Mouse (Mus musculus) urinary bladder, postnatal 36 days (tissue): ENCODE measurements at regions not wholly inside any gene's neighbourhood (a gene's known extent, or its start where the extent isn't known, plus 50 kb on each side); places are given as distances from the start of the nearest gene placed in this dataset.
A peak's percentile ranks its signal among the peaks of the same experiment; 100 is the strongest.

Source experiments
- DNase-seq, 2 experiments: peaks; one replicate each; pipeline ENCODE4 v3.0.0; 2022; ENCODE audit warnings: low spot score in 2 of 2, mixed read lengths in 1 of 2

- DNase-seq, result no peak
Observed at GRCm38 (mm10) chr14:25173873-25174272, 285.1 kb upstream of the Zmiz1 start.

DNA sequence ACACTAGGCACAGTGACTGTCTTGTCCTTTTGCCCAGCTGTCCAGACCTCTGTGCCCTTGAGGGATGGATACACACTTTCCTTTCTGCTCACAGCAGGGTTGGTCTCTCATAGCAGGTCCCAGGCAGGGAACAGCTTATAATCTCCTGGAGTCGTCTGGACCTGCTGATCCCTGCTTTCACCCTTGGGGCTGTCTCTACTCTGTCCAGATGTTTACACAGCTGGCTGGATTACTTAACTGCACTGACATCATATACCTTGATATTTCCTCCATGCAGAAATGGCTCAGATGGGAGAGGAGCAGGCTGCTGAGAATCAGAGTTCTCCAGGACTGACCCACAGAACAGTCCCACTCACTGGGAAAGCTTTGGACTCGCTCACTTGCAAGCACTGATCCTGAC is 284.6 kb upstream of the Zmiz1 start:
- DNase-seq, result no peak

DNA sequence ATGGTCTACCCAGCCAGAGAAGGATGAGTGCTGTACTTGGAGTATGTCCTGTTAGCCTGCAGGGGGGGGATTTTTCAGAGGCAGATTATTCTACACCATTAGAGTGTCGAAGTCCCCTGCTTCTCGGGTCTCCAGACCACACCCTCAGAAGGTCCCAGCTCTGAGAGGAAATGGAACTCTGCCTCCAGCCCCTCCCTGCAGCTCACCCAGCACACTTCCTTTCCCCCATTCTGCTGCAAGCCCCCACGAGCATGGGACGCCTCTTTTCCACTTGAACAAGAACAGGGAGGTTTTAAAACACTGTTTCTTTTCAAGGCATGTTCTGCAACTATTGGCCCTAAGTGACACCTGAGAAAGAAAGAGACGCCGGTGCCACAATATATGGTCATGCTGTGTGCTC is 282.8 kb upstream of the Zmiz1 start:
- DNase-seq, result no peak

DNA sequence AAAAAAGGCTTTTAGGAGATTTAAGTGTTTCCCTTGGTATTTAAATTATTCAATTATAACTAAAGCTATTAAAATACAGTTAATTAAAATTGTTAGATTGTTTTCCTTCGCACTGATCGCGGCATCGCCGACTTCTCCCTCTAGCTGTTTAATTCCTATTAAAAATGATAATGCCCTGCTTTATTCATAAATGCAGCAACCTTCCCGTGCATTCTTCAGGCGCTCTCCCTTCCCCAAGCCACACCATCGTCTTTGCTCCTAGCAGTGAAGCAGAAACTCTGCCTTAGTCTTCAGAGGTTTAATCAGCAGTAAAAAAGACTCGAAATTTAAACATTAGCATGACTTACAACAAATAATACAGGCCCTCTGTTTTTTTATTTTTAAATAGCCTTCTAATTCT is 278.9 kb upstream of the Zmiz1 start:
- no peak for DNase-seq

GRCm38 (mm10) chr14:25181406-25181805 is 277.6 kb upstream of the Zmiz1 start:
- DNase-seq, result no peak

GRCm38 (mm10) chr14:25184042-25184441 is 274.9 kb upstream of the Zmiz1 start:
- DNase-seq, result no peak

DNA sequence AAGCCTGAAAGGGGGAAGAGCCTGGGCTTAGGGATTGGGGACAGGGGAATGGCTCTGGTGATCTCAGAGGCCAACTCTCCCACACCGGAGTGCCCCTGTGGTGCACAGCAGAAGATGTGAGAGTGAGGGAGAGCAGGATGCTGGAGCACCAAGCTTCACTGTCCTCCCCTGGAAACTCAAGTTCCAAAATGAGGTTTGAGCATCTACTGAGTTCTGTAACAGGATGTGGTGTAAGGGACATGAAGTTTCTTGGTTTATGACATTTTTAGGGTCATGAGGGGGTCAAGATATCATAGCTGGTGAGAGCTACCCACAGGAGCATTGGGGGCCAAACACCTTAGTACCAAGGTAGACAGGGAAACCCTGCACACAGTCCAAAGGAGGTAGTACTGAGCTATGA is 274.1 kb upstream of the Zmiz1 start:
- DNase-seq, result no peak

- no peak for DNase-seq
Observed at GRCm38 (mm10) chr14:25185556-25185958, 273.4 kb upstream of the Zmiz1 start.

DNA sequence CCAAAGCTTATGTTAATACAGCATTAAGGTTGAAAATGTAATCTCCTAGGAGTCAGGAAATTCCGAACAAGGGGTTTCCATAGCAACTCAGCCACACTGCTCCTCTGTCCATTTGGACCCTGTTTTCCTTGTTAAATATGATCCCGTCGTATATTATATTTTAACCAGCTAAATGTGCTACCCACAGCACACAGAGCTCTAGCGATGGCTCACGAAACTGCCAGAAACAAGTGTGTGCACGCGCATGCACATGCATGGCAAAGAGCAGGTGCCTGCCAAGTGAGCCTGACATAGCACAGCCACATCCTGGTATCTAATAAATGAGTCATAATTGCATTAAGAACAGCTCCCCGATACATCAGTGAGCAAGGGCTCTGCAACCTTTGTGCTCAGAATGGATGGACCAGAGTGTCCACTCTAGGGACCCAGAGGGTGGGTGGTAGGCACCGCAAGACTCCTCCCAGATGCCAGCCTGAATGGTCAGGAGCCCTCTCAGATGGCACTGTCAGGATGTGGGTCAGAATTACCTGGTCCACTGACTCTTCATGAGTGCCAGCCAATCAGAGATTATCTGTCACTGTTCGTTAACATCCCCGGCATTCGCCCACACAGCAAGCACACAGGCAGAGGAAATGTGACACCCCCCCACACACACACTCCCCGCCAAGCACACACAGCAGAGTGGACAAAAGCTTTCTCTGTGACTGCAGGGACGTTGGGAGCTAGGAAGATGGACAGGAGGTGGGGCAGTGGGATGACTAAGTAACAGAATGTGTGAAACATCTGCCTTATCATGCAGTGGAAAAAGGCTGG is 272.8 kb upstream of the Zmiz1 start:
- DNase-seq, result no peak

GRCm38 (mm10) chr14:25187715-25188114 is 271.3 kb upstream of the Zmiz1 start:
- peak in 1 of 2 experiments; percentile 33 for DNase-seq

DNA sequence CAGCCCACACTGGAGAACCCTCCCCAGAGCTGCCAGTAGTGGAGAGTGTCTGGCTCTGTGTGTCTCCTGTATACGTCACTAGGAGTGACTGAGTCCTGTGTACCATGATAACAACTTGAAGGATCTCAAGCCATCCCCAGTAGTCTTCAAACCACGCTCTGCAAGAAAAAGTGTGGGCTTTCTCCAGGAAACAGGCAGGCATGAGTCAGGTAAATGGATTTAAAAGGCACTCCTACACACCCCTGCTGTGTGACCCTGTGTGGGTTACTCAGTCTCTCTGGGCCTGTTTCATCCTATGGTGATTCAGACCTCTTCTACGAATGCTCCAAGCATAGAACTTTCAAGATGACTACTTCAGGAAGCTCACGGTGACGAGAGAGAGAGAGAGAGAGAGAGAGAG is 269.7 kb upstream of the Zmiz1 start:
- DNase-seq, result no peak

DNA sequence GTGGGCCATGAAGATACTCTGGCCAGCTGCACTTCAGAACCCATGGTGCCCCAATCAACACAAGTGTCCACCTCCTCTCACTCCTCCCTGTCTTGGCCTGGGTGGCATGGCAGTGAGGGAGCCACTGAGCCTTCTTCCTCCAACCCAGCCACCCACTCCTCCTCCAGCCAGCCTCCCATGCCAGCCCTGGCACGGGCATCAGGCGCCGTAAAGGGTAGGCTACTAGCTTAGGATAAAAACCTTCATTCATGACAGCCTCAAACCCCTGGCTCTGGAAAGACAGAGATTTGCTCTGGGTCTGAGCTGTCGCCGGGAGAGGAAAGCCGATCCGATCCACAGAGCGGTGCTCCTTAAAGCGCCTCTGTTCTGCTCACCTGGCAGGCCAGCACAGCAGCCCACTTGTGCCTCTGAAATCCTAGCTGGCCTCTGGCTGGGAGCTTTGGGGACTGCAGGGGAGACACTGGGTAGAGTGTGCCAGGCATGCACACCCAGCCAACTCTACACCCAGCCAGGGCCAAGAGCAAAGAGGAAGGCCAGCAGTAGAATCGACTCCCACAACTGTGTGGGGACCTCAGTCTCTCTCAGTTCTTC is 268.2 kb upstream of the Zmiz1 start:
- no peak for DNase-seq

- no peak for DNase-seq
Observed at GRCm38 (mm10) chr14:25196820-25197219, 262.2 kb upstream of the Zmiz1 start.

- no peak for DNase-seq
Observed at GRCm38 (mm10) chr14:25199900-25200299, 259.1 kb upstream of the Zmiz1 start.

DNA sequence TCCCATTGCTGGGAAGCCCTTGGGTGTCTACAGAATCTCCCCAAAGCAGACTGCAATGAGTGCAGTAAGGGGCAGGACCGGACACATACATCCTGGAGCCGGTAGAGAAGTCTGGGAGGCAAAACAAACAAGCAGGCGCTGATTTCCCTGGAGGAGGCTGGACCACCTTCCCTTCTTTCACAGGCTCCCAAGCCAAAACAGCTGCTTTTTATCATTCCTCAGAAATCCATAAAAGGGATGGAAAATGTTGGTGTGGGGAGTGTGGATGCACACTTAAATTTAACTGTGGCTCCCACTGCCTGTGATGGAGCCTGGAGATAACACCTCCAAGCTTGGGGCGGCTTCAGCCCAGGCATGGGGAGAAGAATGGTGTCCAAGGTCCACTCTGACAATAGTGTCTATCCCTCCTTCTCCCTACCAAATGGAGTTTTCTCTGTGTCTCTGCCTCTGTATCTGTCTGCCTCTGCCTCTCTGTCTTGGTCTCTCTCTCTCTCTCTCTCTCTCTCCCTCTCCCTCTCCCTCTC is 258.3 kb upstream of the Zmiz1 start:
- DNase-seq, result no peak

GRCm38 (mm10) chr14:25202312-25202711 is 256.7 kb upstream of the Zmiz1 start:
- DNase-seq, result no peak

- DNase-seq, result no peak
Observed at GRCm38 (mm10) chr14:25204091-25204490, 254.9 kb upstream of the Zmiz1 start.

DNA sequence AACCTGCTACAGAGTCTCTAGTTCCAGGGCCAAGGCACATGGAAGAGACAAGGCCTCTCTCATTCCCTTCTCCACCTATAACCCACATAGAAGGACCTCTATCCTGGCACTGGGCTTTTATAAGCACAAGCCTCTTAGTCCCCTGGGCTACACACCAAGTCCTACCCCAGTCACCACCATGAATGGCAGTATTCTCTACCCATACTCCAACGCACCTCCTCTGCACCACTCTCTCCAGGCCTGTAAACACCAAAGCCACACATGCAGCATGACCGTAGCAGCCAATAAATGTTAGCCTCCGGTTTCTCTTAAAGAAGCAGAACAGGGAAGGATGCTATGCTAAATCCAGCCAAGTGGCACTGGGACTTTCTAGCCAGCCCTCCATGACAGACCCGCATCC is 252.1 kb upstream of the Zmiz1 start:
- no peak for DNase-seq

DNA sequence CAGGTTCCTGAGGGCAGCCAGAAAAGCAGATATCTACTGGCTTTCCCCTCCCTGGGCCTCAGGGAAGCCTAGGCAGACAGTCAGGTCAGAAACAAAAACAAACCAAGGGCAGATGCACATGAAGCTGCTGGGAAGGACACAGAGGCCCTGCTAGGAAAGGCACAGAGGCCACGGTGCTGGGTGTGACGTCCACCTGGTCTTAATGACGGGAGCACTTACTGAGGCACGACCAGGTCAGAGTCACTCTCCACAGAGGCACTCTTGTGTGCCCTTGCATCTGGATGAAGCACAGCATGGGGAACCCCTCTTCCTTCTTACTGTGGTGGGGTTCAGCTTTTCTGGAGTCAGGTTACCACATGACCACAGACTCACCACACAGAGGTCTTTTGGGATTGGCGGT is 251.6 kb upstream of the Zmiz1 start:
- DNase-seq, result no peak

- DNase-seq, result no peak
Observed at GRCm38 (mm10) chr14:25208221-25209056, 250.5 kb upstream of the Zmiz1 start.

DNA sequence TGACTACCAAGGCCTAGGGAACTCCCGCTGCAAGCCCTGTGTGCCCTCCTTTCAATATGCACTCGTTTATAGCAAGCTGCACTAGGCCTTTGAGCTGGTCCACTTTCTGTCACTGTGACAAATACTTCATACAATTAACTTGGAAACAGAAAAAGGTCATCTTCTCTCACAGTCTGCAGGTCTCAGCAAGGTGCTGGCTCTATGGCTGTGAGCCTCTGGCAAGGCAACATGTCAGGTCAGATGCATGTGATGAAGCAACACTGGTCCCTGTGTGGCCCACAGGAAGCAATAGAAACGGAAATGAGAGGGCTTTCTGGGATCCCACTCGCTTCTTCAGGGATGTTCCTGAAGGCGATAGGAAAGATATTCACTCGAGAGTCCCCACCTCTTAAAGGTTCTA is 245.9 kb upstream of the Zmiz1 start:
- DNase-seq, result no peak

DNA sequence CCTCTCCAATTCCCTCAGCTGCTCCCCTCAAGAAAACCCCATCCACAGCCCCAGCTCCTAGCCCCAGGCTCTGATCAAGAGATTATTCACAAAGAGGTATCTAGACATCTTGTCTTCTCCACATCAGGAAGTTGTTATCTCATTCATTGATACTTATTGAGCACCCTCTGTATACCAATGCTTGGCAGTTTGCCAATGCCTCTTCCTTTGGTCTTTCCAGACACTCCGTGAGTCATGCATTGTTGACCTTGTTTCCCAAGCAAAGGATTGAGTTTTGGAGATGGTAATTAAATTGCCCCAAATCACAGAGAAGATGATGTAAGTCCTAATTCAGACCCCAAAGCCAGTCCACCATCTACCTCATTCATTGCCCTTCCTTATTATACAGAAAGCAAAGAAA is 235.9 kb upstream of the Zmiz1 start:
- no peak for DNase-seq
